Mouse (Mus musculus) olfactory bulb, adult 2 months (tissue): Measurements from ENCODE around the gene Nolc1. TPM values are rescaled to one million over a fixed set of nuclear protein-coding genes. Genes with fewer than 3 reads are reported as not detected.

ENCODE experiments used
- H3K27ac ChIP-seq: fragments of 200-500 bp; 2 replicates; pipeline ENCODE4 v1.5.1; 2012; ENCODE audit warnings: low read depth, low read length; ENCODE audit not compliant: insufficient read depth
- H3K4me1 ChIP-seq: fragments of 200-500 bp; 2 replicates; pipeline ENCODE4 v1.6.1; 2012; ENCODE audit warnings: low read length; ENCODE audit not compliant: control insufficient read depth, insufficient read depth
- H3K4me3 ChIP-seq: fragments of 200-500 bp; 2 replicates; pipeline ENCODE4 v1.5.1; 2012; ENCODE audit warnings: mild to moderate bottlenecking, low read depth, low read length, moderate library complexity; ENCODE audit not compliant: insufficient read depth
- CTCF ChIP-seq: fragments of 200-500 bp; IDR thresholded peaks from 2 replicates; pipeline ENCODE4 v1.5.1; 2012; ENCODE audit warnings: low read depth, mild to moderate bottlenecking, low read length, moderate library complexity; ENCODE audit not compliant: insufficient read depth
- POLR2A ChIP-seq: fragments of 200-500 bp; IDR thresholded peaks from 2 replicates; pipeline ENCODE4 v1.6.1; 2012; ENCODE audit warnings: mild to moderate bottlenecking, low read depth, low read length, moderate library complexity; ENCODE audit not compliant: insufficient read depth
- WGBS: fragments of 180-500 bp; shearing (Covaris S2); methylation state at CpG from one replicate; pipeline ENCODE4 v1.1.7; 2018; 5-methylcytosine and 5-hydroxymethylcytosine counted together
- polyA plus RNA-seq: library from polyadenylated mRNA; stranded (reverse); fragments of >200 nt; gene quantifications from 2 replicates; pipeline ENCODE4 v1.2.4, GENCODE M21; 2012; ENCODE audit warnings: low replicate concordance; ENCODE audit not compliant: missing spikeins, insufficient read depth, insufficient read length

The Nolc1 gene
- polyA plus RNA-seq, 1 experiment, result not detected

DNA sequence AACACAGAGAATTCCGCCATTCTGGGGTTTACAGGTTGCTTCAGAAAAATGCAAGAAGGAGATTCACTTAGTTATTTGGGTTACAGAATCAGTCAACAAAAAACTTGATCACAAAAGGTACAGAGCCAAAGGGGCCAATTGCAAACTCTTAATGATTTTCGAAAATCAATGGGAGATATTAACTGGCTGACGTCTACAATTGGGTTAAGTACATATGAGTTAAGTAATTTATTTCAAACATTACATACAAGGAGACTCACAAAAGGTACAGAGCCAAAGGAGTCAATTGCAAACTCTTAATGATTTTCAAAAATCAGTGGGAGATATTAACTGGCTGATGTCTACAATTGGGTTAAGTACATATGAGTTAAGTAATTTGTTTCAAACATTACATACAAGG, 23.9 kb downstream of the Nolc1 start:
- Histone ChIP-seq H3K27ac (no peak overlapping the region), H3K4me1 (no peaks in the 10 kb centered on the region), H3K4me3 (no peak overlapping the region)
- 90% methylated on average over 3 of the region's 3 CpGs for WGBS
- no peak for TF ChIP-seq CTCF

DNA sequence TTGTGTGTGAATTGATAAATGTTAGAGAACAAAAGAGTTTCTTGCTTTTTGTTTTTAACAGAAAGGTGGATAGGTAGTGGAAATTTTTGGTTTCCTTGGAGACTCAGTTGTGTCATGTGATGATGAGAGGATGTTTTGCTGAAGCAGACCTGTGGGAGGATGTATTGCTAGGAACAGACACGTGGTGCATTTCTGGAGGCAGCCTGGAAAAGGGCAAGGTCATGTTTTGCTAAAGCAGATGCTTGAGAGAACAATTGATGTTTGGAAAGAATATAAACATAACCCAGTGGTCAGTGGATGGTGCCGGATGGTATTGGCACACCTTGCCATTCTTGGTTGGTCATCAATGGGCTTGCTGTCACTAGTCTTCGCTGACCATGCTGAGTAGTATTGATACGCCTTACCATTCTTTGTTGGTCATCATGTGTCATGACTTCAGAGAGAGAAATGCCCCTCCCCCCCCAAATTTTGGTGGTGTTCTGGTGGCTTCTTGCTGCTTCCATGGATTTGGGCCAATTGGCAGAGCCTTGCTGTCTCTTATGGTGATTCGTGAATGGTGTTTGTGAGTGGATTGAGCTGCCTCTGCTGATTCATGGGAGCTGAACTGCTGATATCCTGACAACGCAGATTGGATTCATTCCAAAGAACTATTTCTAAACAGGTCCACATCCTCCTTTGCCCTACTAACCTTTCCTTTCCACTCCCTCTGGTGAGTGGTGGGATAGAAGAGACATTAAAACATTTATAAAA, 27.9 kb downstream of the Nolc1 start:
- TF ChIP-seq CTCF (no peak), POLR2A (no peak)
- Histone ChIP-seq H3K4me1 (no peaks in the 10 kb centered on the region), H3K27ac (no peak overlapping the region), H3K4me3 (no peak overlapping the region)
- WGBS, result 73% methylated on average over 6 of the region's 6 CpGs

DNA sequence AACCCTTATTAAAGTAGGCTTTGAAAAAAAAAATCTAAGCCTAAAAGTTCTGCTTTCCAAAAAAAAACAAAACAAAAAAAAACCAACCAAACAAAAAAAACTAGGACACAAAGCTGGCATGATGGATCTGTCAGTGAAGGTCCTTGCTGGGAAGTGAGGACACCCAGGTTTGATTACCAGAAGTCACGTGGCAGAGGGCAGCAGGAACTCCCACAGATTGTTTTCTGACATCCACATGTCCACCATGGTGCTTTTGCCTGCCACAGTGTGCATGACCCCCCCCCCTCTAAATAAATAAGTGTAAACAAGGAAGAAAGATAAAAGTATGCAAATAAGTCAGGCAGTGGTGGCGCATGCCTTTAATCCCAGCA, 28.5 kb downstream of the Nolc1 start:
- no peak for TF ChIP-seq CTCF
- no peak for TF ChIP-seq POLR2A
- H3K4me3 ChIP-seq, result no peak overlapping the region
- no peak overlapping the region for H3K27ac ChIP-seq
- 84% methylated on average over 2 of the region's 2 CpGs for WGBS
- no peaks in the 10 kb centered on the region for H3K4me1 ChIP-seq

DNA sequence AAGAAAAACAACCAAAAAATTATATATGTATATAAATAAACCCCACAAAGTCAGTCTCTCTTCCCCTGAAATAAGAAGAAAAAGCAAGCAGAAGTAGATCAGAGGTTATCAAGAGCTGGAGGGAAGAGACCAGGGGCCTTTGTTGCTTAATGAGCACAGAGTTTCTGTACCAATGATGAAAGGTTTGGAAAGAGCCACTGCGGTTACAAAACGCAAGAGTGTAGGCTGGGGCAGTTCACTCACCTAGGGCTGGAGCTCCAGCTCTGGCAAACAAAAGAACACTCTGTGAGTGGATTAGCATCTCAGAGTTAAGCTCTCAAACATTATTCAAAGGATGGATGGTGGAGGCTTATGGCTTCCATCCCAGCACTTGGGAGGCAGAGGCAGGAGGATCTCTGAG, 34.6 kb downstream of the Nolc1 start:
- Histone ChIP-seq H3K4me1 (no peaks in the 10 kb centered on the region), H3K27ac (no peak overlapping the region), H3K4me3 (no peak overlapping the region)
- WGBS, result 70% methylated on average over 2 of the region's 2 CpGs
- TF ChIP-seq POLR2A (no peak), CTCF (no peak)

DNA sequence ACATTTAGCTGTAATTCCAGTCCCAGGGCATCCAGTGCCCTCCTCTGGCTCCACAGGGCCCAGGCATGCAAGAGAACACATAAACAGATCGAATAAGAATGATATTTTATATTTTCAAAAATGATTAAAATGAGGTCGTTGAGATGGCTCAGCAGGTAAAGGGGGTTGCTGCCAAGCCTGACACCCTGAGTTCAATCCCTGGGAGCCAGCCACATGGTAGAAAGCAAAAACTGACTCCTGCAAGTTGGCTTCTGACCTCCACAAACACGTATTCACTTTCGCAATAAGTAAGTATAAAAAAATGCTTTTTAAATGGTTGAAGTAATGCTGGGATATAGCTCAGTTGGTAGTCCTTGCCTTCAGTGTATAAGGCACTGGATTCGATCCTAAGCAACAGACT, 35.1 kb downstream of the Nolc1 start:
- H3K4me3 ChIP-seq, result no peak overlapping the region
- no peak for TF ChIP-seq CTCF
- no peak overlapping the region for H3K27ac ChIP-seq
- H3K4me1 ChIP-seq, result no peaks in the 10 kb centered on the region
- WGBS, result 90% methylated on average over 5 of the region's 5 CpGs

DNA sequence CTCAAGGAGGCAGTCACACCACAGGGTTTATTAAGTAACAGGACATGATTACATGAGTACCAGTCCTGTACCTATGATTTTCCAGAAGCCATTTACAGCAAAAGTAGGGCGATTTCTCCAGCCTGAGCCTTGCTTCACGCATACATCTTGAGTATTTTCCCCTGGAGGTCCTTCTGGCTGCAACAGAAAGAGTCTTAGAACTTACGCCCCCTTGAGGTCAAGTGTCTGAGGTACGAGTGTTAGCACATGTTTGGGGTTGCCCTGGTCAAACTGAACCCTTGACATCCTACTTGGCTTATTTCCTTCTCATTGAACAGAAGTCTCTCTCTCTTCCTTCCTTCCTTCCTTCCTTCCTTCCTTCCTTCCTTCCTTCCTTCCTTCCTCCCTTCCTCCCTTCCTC, 39.0 kb downstream of the Nolc1 start:
- no peaks in the 10 kb centered on the region for H3K4me1 ChIP-seq
- H3K4me3 ChIP-seq, result no peak overlapping the region
- no peak overlapping the region for H3K27ac ChIP-seq
- 65% methylated on average over 4 of the region's 4 CpGs for WGBS
- TF ChIP-seq POLR2A (no peak), CTCF (no peak)

DNA sequence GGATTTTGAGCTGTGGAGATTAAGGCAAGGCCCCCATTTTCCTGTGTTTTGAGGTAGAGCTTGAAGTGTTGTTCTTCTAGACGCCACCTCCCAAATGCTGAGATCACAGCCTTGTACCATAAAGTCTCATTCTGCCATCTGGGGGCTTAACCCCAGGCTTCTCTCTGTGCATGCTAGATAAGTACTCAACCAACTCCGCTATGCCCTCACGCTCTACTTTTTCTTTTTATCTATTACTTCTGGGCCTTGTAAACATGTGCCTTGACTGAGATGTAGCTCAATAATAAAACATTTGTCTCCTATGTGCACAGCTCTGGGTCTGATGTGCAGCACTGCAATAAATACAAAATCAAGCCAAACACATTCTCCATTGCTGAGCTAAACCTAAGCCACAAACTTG, 43.8 kb downstream of the Nolc1 start:
- no peak for TF ChIP-seq CTCF
- no peak for TF ChIP-seq POLR2A

DNA sequence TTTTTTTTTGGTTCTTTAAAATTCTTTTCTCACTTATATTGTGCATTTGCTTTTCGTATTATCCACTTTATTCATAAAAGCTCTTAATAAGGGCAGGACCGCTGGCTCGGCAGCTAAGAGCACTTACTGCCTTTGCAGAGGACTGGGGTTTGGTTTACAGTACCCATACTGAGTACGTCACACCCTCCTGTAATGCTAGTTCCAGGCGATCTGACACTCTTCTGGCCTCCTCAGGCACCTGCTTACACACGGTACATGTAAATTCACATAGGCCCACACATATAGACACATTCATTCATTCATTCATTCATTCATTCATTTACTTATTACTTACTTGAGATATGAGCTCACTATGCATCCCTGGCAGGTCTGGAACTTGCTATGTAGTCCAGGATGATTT, 45.2 kb downstream of the Nolc1 start:
- 79% methylated on average over 6 of the region's 6 CpGs for WGBS
- TF ChIP-seq CTCF, result no peak
- no peak for TF ChIP-seq POLR2A
- no peak overlapping the region for H3K27ac ChIP-seq
- H3K4me1 ChIP-seq, result no peaks in the 10 kb centered on the region
- no peak overlapping the region for H3K4me3 ChIP-seq

More for the DNA sequence above, 43.8 kb downstream of the Nolc1 start:
- Histone ChIP-seq H3K4me1 (no peaks in the 10 kb centered on the region), H3K27ac (no peak overlapping the region), H3K4me3 (no peak overlapping the region)
- 93% methylated on average over 3 of the region's 3 CpGs for WGBS

DNA sequence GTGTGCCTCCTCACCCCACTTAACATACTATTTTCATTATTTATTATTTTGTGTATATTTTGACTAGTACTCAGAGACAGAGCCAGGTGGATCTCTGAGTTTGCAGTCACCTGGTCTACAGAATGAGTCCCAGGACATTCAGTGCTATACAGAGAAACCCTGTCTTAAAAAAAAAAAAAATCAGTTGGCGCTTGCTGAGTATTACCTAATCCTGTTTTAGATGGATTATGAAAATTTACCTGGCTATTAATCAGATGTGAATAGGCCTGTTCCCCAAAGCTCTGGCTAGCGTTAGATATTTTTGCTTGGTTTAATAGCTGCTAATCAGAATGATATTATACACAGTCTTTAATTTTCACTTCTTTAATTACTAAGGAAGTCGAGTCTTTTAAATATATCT, 48.2 kb downstream of the Nolc1 start:
- no peak for TF ChIP-seq CTCF
- no peak for TF ChIP-seq POLR2A
- Histone ChIP-seq H3K4me3 (no peak overlapping the region), H3K4me1 (no peaks in the 10 kb centered on the region), H3K27ac (no peak overlapping the region)
- 79% methylated on average over 3 of the region's 3 CpGs for WGBS

DNA sequence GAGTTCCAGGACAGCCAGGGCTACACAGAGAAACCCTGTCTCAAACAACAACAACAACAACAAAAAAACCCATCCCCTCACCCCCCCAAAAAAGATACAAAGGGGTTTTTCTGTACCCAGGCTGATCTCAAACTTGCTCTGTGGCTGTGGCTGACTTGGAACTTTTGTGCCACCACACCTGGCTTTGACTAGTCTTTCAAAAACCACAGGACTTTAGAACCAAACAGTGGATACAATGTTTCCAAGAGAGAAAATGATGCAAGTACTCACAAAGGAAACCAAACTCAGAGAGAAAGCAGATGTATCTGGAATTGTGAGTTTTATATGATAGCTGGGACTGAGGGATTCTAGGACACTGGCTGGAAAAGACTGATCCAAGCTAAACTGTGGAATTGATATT, 49.0 kb downstream of the Nolc1 start:
- no peak overlapping the region for H3K27ac ChIP-seq
- no peak overlapping the region for H3K4me3 ChIP-seq
- H3K4me1 ChIP-seq, result no peaks in the 10 kb centered on the region
- TF ChIP-seq POLR2A, result no peak
